Mouse (Mus musculus): ENCODE data around the gene Mysm1.

The Mysm1 gene

DNA sequence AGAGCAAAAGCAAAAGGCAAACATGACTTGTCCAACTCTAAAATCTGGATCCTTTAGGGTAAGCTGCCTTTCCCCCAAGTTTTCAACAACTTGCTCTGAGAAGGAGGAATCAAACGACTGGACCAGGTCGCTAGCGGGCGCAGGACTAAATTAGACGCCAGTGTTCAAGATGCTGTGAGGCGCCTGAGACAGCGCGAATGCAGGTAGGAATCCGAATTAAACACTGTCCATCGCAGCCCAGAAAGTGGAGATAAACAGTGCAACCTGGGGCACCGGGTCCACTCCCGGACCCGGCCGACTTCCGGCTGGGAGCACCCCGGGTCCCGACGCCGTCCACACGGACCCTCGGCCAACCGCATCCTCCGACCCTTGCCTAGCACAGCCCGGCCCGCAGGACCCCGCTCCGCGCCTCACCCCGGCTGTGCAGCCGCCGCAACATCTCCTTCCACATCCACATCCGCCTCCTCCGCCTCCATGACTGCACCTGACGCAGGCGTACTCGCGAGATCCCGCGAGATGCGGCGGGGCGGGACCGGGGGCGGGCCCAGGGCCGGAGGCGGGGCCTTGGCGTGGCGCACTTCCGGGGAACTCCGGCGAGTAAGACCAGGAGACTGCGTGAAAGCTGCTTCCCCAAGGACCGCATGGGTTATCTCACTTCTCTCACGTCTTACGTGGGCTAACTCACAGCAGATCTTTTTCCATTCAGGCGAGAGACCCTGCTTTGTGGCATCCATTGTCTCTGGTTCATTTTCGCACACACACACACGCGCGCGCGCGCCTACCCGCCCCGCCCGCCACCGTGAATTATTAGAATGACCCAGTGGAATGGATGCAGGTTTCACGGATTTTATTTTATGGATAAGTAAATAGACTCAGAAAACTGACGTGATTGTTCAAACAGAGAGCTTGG lies at the start of gene Mysm1:
Gene Mysm1, minus strand, starts transcription at position 511 of the 910 bp plus-strand sequence.
- peak; percentile 76 for DNase-seq (ENCODE audit: extremely low read depth, low read depth)

GRCm38 (mm10) chr4:95025847-95026600 lies 47.1 kb upstream of the Mysm1 start:
- DNase-seq (ENCODE audit: extremely low read depth, low read depth) = no peak

DNA sequence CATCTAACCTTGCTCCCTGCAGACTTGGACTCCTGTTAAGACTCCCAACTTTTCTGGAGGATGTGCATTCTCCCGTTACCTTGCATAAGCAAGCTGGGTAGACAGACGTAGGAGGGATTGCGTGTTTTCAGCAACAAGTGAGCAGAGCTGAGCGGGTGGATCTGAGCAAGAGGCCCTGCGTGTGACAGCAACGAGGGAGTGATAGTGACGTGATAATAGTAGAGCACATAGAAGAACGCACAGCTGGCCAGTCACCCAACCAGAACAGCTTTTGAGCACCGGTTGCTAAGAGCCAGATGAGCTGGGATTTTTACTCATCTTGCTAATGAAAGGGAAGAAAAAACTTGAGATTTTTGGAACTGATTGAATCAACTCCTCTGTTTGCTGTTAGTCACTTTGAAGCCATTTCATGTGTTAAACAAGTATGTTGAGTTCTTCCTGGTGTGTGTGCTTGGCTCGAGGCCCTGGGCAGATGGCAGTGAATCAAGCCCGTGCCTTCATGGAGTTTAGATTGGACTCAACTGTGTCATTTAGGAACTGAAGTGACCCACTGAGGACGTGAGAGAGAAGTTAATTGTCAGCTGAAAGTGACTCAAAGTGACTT lies 44.6 kb upstream of the Mysm1 start:
- DNase-seq (ENCODE audit: extremely low read depth, low read depth) = no peak

DNA sequence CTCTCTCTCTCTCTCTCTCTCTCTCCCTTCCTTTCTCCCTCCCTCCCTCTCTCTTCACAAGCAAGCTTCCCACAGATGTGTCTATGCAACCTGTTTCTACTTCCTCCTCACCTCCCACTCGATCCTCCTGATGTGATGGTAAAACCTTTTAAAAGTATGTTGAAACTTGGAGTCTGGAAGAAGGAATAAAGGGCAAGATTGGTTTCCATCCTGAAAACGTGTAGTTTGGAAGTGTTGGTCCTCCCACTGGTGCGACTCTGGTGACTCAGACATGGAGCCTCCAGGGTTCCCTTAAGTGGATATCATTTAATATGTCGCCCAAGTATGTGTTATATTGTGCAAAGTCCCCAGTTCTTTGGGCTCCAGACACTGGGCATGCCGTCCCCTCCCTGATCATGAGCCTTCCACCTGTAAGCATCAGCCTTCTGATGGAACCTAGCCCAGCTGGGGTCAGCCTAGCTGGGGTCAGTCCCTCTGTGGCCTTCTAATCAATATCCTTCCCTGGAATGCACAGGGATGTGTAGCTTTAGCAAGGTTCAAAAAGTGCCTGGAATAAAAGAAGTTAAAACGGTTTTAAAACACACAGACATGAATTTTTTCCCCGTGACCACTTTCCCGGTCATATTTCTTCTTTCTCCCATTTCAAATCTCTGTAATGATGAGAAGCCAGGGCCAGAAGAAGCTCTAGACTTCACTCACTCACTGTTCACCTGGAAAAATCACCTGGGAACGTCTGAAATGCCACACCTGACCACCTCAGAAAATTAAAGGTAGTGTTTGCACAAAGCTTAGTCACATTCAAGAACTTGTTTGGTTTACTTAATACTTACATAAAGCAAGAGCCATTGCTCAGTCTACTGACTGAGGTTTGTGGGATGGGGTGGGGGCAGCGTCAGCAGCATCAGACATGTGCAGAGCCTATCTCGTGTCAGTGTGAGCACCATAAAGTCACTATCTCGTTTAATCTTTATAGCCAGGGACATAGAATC lies 43.0 kb upstream of the Mysm1 start:
- no peak for DNase-seq (ENCODE audit: extremely low read depth, low read depth)

DNA sequence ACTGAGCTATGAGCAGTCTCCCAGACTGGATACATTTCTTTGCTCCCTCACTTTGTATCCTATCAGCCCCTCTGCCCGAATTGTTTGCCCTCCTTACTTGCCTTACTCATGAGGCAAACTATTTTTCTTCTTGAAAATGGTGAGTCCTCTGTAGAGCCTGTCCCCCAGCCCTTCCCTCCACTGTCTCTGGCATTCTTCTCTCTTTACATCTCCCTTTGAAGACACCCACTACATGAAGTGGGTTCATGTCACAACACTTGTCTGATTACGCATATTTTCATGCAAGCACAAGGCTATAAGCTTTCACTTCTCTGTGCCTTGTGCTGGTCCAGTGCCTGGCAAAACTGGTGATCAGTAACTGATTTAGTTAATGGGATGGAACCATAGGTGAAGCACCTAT lies 41.3 kb upstream of the Mysm1 start:
- DNase-seq (ENCODE audit: extremely low read depth, low read depth) = no peak

DNA sequence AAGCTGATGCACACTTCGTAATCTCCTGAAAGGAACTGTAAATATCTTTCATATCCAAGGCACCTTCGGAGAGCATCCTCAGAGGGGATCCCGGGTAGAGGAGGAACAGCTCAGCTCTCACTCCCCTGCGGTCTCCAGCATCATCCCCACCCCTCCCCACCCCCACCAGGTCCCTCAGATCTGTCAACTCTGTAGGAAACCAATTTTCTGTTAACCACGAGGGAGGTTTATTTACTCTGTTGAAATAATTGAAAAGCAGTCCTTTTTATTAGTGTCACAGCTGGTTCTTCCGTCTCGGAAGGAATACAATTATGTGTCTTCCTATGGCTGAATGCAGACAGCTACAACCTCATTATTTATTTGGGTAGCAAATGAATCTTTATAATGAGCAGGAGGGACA lies 39.3 kb upstream of the Mysm1 start:
- DNase-seq (ENCODE audit: extremely low read depth, low read depth) = no peak

- DNase-seq (ENCODE audit: extremely low read depth, low read depth) = no peak
Observed at GRCm38 (mm10) chr4:95012706-95013105, 33.8 kb upstream of the Mysm1 start.

DNA sequence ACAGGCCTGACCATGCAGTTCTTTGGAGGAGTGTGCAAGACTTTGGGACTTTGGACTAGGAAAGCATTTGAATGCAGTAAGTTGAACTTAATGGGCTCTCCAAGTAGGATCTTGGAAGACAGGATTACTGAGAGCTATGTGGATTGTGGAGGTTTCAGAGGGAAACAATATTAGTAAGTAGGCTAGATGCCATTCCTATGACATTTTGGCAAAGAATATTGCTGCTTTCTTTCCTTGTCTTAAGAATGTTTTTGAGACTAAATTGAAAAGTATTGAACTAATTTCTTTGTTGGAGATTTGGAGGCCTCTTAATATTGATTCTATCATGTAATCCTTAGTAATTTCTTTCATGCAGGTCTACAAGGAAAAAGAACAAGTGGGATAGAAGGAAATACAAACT lies 33.4 kb upstream of the Mysm1 start:
- no peak for DNase-seq (ENCODE audit: extremely low read depth, low read depth)

DNA sequence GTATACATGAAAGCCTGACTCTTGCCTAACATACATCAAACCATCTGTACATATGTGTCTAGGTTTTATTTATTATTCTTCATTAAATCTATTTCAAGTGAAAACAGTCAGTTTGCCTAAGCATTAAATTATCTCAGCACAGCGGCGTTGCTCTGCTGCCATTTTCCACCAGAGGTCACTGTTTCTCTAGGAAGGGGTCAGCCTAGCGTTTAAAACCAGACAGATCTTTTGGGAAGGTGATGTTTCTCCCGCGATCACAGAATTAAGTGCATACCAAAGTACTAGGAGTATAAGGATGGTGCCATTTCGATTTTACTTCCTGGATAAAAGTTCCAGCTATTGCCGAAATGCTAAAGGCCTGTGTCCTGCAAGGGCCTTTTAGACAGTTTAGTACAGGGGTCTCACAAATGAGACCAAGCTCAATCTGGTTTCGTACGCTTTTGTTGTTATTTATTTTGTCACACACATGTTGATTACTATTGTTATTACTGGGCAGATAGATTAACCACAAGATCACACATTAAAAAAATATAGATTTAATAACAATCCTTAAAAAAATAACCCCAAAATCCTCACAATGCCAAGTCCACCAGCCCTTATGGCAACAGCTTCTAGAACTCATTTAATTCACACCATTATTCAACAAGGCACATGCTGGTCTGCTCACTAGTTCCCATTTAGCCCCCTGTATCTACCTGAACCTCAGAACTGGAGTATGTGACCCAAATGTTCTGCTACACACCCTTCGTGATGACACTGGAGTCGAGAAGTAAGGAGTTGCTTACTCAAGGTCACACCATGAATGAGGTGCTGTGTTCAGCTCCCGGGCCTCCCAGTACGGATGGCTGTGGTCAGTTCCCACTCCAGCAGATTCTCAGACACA lies 29.5 kb upstream of the Mysm1 start:
- DNase-seq (ENCODE audit: extremely low read depth, low read depth) = peak; percentile 28

DNA sequence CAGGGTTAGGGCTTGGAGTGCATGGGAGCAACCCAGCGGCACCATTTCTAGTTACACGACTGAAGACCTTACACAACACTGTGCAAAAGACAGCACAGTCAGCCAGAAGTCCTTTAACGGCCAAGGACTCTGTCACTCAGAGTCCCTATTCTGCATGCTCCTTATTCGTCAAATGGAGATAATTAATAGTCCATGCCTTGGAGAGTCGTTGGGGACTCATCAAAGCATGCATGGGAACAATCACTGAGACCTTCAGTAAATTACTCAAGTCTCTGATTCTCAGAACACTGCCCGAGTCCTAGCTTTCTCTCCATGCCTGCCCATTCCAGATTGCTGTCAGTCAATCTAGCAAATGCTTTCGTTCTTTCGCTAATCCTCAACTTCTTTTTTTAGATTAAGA lies 28.9 kb upstream of the Mysm1 start:
- DNase-seq (ENCODE audit: extremely low read depth, low read depth) = no peak

DNA sequence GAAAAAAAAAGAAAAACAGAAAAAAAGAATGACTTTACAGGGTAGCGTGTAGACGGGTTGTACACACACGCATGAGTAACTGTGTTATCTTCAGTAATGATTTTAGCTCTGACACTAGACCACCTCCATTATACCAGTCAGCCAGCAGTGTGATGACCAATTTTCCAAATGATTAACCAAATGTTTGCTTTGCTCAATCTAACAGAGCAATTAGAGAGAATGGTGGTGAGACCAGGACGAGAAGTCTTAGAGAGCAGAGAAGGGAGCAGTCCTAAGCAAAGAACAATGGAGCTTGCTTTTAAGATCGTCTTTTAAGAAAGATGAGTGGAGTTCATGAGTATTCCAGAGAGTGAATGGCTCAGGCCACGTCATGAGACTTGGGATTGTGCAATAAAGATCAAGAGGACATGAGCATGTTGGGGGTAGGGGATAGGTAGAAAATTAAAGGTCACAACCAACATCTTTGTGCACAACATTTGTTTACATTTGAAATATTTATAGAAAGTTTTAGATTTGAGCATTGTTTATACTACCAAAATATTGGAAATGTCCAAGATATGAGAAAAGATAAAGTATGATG lies 26.4 kb upstream of the Mysm1 start:
- no peak for DNase-seq (ENCODE audit: extremely low read depth, low read depth)

GRCm38 (mm10) chr4:95001043-95001775 lies 22.3 kb upstream of the Mysm1 start:
- no peak for DNase-seq (ENCODE audit: extremely low read depth, low read depth)

DNA sequence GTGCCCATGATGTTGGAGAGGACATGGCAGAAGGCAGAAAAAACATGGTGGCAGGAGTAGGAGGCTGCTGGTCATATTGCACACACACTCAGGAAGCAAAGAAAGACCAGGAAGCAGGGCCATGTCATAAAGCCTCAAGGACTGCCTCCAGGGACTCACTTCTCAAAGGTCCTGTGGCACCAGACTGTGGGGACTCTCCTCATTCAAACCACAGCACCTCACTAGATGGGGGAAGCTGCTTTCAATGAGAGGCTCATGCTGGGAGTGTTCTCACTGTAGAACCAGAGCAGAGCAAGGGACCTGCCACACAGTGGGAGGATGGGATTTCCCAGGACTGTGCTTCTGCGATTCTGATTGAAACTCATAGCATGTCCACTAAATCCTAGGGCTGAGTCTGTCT lies 21.2 kb upstream of the Mysm1 start:
- DNase-seq (ENCODE audit: extremely low read depth, low read depth) = no peak

GRCm38 (mm10) chr4:94999249-94999648 lies 20.3 kb upstream of the Mysm1 start:
- DNase-seq (ENCODE audit: extremely low read depth, low read depth) = no peak

DNA sequence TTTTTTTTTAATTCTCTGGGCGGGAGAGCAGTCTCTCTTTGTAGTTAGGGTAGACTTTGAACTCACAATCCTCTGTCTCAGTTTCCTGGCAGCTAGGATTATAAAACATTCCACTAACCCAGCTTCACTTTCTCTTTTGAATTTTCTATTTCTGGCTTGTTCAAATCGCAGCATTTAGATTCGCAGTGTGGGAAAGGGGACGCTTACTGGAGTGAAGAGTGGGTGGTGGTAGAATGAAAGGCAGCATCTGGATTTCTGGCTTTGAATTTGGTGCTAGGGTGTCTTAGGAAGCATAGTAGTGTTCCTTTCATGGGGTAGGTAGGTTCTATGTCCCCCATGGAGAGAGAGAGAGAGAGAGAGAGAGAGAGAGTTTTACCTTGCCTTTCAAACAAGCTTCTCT lies 17.0 kb upstream of the Mysm1 start:
- DNase-seq (ENCODE audit: extremely low read depth, low read depth) = no peak

DNA sequence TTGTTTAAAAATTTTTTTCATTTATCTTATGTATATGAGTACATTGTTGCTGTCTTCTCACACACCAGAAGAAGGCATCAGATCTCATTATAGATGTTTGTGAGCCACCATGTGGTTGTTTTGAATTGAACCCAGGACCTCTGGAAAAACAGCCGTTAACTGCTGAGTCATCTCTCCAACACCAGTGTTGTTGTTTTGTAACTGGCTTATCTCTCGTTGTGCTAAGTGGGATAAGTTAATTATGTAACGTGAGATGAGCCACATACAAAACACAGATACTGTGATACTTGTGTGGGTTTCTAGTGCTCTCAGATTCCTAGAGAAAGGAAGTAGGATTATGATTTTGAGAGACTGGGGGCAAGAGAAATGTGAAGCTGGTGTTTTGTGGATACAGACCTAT lies 11.3 kb upstream of the Mysm1 start:
- DNase-seq (ENCODE audit: extremely low read depth, low read depth) = no peak

- no peak for DNase-seq (ENCODE audit: extremely low read depth, low read depth)
Observed at GRCm38 (mm10) chr4:94987725-94988124, 8.8 kb upstream of the Mysm1 start.

DNA sequence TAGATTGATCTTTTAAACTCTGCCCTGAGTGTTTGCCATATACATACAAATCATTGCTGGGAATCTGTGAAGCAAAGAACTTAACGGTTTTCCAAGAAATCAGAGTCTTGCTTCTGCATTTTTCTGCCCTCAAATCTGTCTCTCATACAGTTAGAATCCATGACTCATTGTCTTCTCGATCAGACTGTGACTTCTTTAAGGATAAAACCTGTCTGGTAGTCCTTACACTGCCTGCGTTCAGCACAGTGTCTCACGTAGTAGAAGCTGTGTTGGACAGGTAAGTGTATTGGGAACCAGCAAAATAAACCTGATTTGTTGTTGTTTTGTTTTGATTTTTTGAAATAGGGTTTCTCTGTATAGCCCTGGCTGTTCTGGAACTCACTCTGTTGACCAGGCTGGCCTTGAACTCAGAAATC lies 608 bp upstream of the Mysm1 start:
- peak; percentile 16 for DNase-seq (ENCODE audit: extremely low read depth, low read depth)

DNA sequence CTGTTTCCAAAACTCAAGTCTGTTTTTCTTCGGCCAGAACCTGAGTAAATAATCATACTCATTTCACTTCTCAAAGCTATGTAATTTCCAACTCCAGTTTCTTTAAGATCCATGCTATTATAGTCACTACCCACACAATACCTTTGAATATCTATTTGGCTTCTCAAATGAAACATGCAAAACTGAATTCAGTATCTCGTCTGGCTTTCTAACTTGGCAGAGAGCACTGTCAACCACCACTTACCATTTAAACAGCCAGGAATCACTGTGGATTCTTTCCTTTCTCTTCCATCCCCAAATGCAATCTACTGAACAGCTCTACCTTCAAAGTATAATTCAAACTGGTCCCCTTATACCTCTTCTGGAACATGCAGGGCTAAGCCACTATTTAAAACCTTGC lies 5.6 kb downstream of the Mysm1 start:
- DNase-seq (ENCODE audit: extremely low read depth, low read depth) = no peak

All from MEL-GATA-1-ER (cell line).